12 mouse cellular contexts compared by ENCODE assay signal in the genomic region with DNA sequence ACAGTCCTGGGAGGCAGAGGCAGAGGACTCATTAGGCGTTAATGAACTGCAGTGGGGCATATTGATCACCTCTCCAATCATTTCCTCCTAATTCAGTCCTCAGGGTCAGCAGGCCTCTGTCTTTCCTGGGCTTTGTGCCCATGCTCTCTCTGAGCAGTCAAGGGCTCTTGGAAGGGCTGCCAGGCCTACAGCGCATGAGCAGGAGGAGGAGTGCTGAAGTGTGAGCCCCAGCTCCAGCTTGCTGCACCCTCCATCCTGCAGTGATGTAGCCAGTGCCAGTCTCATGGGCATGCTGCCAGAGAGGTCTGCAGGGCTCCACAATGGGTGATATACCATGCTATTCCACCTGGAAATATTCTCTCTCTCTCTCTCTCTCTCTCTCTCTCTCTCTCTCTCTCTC.
A peak's percentile ranks its signal among the peaks of the same experiment; 100 is the strongest.
DNase-seq lines count a peak whose midpoint lies in the region; ATAC-seq lines count a peak whose summit lies in the region.
"Had no signal": no experiment of that assay in that cellular context is flagged by ENCODE, and none has a peak within 500 bp of the region (broad histone marks: within the 10 kb centered on the region; RNA-seq: fewer than 3 reads in every experiment).

No protein-coding gene starts in this region.

- no peak overlapping the region for H3K4me2 ChIP-seq in hindbrain, embryonic 15.5 days
- H3K4me2 ChIP-seq in lung, embryonic 15.5 days, result no peak overlapping the region
- H3K4me2 ChIP-seq: embryonic facial prominence, embryonic 15.5 days had no signal

- ATAC-seq in hindbrain, embryonic 15.5 days (ENCODE audit: low FRiP score, low read depth), result peak; percentile 35; the same call in 1 of the 2 replicates
- peak; percentile 37; the same call in 1 of the 2 replicates for ATAC-seq in lung, embryonic 15.5 days (ENCODE audit: borderline replicate concordance, extremely low read depth, low FRiP score, low TSS enrichment)

- H3K4me3 ChIP-seq in hindbrain, embryonic 15.5 days, result no peak overlapping the region
- no peak overlapping the region for H3K4me3 ChIP-seq in hindbrain, embryonic 10.5 days
- no peak overlapping the region for H3K4me3 ChIP-seq in lung, embryonic 15.5 days
- H3K4me3 ChIP-seq: embryonic facial prominence, embryonic 15.5 days had no signal

- no peak overlapping the region for H3K9ac ChIP-seq in hindbrain, embryonic 15.5 days
- H3K9ac ChIP-seq in lung, embryonic 15.5 days, result no peak overlapping the region
- H3K9ac ChIP-seq: embryonic facial prominence, embryonic 15.5 days had no signal

- no peaks in the 10 kb centered on the region for H3K9me3 ChIP-seq in hindbrain, embryonic 15.5 days
- H3K9me3 ChIP-seq in hindbrain, embryonic 10.5 days, result no peaks in the 10 kb centered on the region
- H3K9me3 ChIP-seq in lung, embryonic 15.5 days, result no peaks in the 10 kb centered on the region
- H3K9me3 ChIP-seq: embryonic facial prominence, embryonic 15.5 days had no signal

- 0 out of 2 replicates have a peak, but pooled peaks cover 3% of the 10 kb centered on the region for H3K4me1 ChIP-seq in hindbrain, embryonic 15.5 days (replicated peaks)
- H3K4me1 ChIP-seq in hindbrain, embryonic 10.5 days (replicated peaks), result peaks cover 31% of the 10 kb centered on the region
- H3K4me1 ChIP-seq in lung, embryonic 15.5 days, result peaks cover 13% of the 10 kb centered on the region; the same call in 1 of the 2 replicates
- H3K4me1 ChIP-seq: embryonic facial prominence, embryonic 15.5 days had no signal

- whole genome bisulfite sequencing in hindbrain, embryonic 15.5 days, result 60% methylated on average over 2 of the region's 2 CpGs
- 74% methylated on average over 2 of the region's 2 CpGs for WGBS in hindbrain, embryonic 10.5 days
- WGBS in lung, embryonic 15.5 days, result 59% methylated on average over 2 of the region's 2 CpGs

- no peak overlapping the region for H3K27ac ChIP-seq in hindbrain, embryonic 15.5 days (replicated peaks)
- H3K27ac ChIP-seq in hindbrain, embryonic 10.5 days, result no peak overlapping the region
- H3K27ac ChIP-seq in lung, embryonic 15.5 days, result no peak overlapping the region
- H3K27ac ChIP-seq: embryonic facial prominence, embryonic 15.5 days had no signal

- peak; percentile 43 for DNase-seq in adrenal gland, postnatal 14 days
- no peak for DNase-seq in adrenal gland, adult 18-20 months (ENCODE audit: low spot score in 2 of 2)
- DNase-seq in hindbrain, embryonic 10.5 days (ENCODE audit: low spot score), result no peak
- peak; percentile 29 to 47 for DNase-seq in adrenal gland, postnatal 36 days
- no peak for DNase-seq in gastrocnemius, adult 8-10 months (ENCODE audit: low spot score in 2 of 2)
- no peak for DNase-seq in spleen, postnatal 36 days (ENCODE audit: low spot score in 2 of 2)
- DNase-seq: heart, adult 11 months; layer of hippocampus, adult 9-11 months; midbrain, embryonic 14.5 days had no signal

- H3K36me3 ChIP-seq in hindbrain, embryonic 15.5 days, result no peaks in the 10 kb centered on the region
- no peaks in the 10 kb centered on the region for H3K36me3 ChIP-seq in hindbrain, embryonic 10.5 days
- H3K36me3 ChIP-seq in lung, embryonic 15.5 days, result no peaks in the 10 kb centered on the region
- H3K36me3 ChIP-seq: embryonic facial prominence, embryonic 15.5 days had no signal

- H3K27me3 ChIP-seq in hindbrain, embryonic 15.5 days, result peaks cover 43% of the 10 kb centered on the region
- peaks cover 99% of the 10 kb centered on the region for H3K27me3 ChIP-seq in hindbrain, embryonic 10.5 days (ENCODE audit: insufficient read depth, poor library complexity, severe bottlenecking)
- H3K27me3 ChIP-seq in lung, embryonic 15.5 days, result peaks cover 24% of the 10 kb centered on the region

Comparison
In these comparisons a context has a peak if more than half of its experiments do, and no peak if none do; other contexts are left out.
1. DNase-seq: peak in adrenal gland, postnatal 14 days (single experiment) and adrenal gland, postnatal 36 days (2 of 2); none in adrenal gland, adult 18-20 months (0 of 2), hindbrain, embryonic 10.5 days (single experiment), gastrocnemius, adult 8-10 months (0 of 2) and spleen, postnatal 36 days (0 of 2).